Mouse (Mus musculus) stomach, embryonic 16.5 days (tissue): ENCODE measurements around the gene Hjurp. TPM values are rescaled to one million over a fixed set of nuclear protein-coding genes. Genes with fewer than 3 reads are reported as not detected.

Experiments
- ATAC-seq: fragments of 200-750 bp; cut with Nextera tagmentation; 2 replicates; pipeline ENCODE4 v1.8.0; 2017; ENCODE audit warnings: moderate number of reproducible peaks, moderate TSS enrichment; ENCODE audit not compliant: insufficient read depth, low FRiP score
- H3K27ac ChIP-seq: fragments of 300-500 bp; sonication (generic); 2 replicates; pipeline ENCODE4 v1.5.1; 2014; ENCODE audit warnings: low read length
- H3K27me3 ChIP-seq: fragments of 300-500 bp; sonication (generic); 2 replicates; pipeline ENCODE4 v1.6.1; 2014; ENCODE audit warnings: low read length, control low read depth, mixed read lengths; ENCODE audit not compliant: control insufficient read depth, insufficient read depth
- H3K36me3 ChIP-seq: fragments of 300-500 bp; sonication (generic); 2 replicates; pipeline ENCODE4 v1.6.1; 2014; ENCODE audit warnings: low read length; ENCODE audit not compliant: control insufficient read depth, insufficient read depth
- H3K4me1 ChIP-seq: fragments of 300-500 bp; sonication (generic); 2 replicates; pipeline ENCODE4 v1.6.1; 2014; ENCODE audit warnings: low read length, control low read depth, mixed read lengths; ENCODE audit not compliant: control insufficient read depth, insufficient read depth
- H3K4me2 ChIP-seq: fragments of 300-500 bp; sonication (generic); 2 replicates; pipeline ENCODE4 v1.6.1; 2014; ENCODE audit warnings: low read depth, low read length, mixed read lengths
- H3K4me3 ChIP-seq: fragments of 300-500 bp; sonication (generic); replicated peaks from 2 replicates; pipeline ENCODE4 v1.5.1; 2014; ENCODE audit warnings: mild to moderate bottlenecking, low read length
- H3K9ac ChIP-seq: fragments of 300-500 bp; sonication (generic); 2 replicates; pipeline ENCODE4 v1.6.1; 2014; ENCODE audit warnings: low read length
- H3K9me3 ChIP-seq: fragments of 300-500 bp; sonication (generic); replicated peaks from 2 replicates; pipeline ENCODE4 v1.6.1; 2016; ENCODE audit warnings: low read length, control low read depth; ENCODE audit not compliant: control insufficient read depth
- WGBS: fragments of 180-500 bp; shearing (Covaris S2); extraction: QIAGEN DNeasy Blood & Tissue Kit; methylation state at CpG from one replicate; pipeline ENCODE4 v1.1.7; 2014; 5-methylcytosine and 5-hydroxymethylcytosine counted together
- polyA plus RNA-seq: library from polyadenylated mRNA; unstranded; fragments of >200 nt; fragmentation: Nextera tagmentation; extraction: Ambion mirVana; gene quantifications from 2 replicates; pipeline ENCODE4 v1.2.1, GENCODE M21; 2015

Gene Hjurp
- polyA plus RNA-seq, 1 experiment from 2014 or later: 169 TPM

- Histone ChIP-seq H3K9me3 (peaks cover 23% of the 10 kb centered on the region), H3K4me3 (no peak overlapping the region)
Measured at GRCm38 (mm10) chr1:88254793-88255465, 22.5 kb downstream of the Hjurp start.

GRCm38 (mm10) chr1:88253540-88253939 lies 23.9 kb downstream of the Hjurp start:
- ATAC-seq: no peak
- Histone ChIP-seq H3K4me3 (no peak overlapping the region), H3K9ac (no peak overlapping the region), H3K36me3 (no peaks in the 10 kb centered on the region), H3K9me3 (peaks cover 29% of the 10 kb centered on the region), H3K27ac (no peak overlapping the region), H3K27me3 (no peaks in the 10 kb centered on the region), H3K4me1 (no peaks in the 10 kb centered on the region), H3K4me2 (no peak overlapping the region)
- 71% methylated on average over 6 of the region's 6 CpGs for WGBS

More at GRCm38 (mm10) chr1:88254793-88255465, 22.5 kb downstream of the Hjurp start:
- Histone ChIP-seq H3K27ac (no peak overlapping the region), H3K4me1 (peaks cover 6% of the 10 kb centered on the region; the same call in 1 of the 2 replicates), H3K9ac (no peak overlapping the region), H3K4me2 (no peak overlapping the region), H3K27me3 (no peaks in the 10 kb centered on the region), H3K36me3 (peaks cover 5% of the 10 kb centered on the region; the same call in 1 of the 2 replicates)
- peak; percentile 0; the same call in 1 of the 2 replicates for ATAC-seq
- 85% methylated on average over 12 of the region's 12 CpGs for WGBS

GRCm38 (mm10) chr1:88253106-88253505 lies 24.3 kb downstream of the Hjurp start:
- no peak overlapping the region for H3K9ac ChIP-seq
- no peaks in the 10 kb centered on the region for H3K36me3 ChIP-seq
- no peak overlapping the region for H3K4me2 ChIP-seq
- H3K27ac ChIP-seq: no peak overlapping the region
- H3K27me3 ChIP-seq: no peaks in the 10 kb centered on the region
- WGBS: 68% methylated on average over 8 of the region's 8 CpGs
- no peak overlapping the region for H3K4me3 ChIP-seq
- peaks cover 31% of the 10 kb centered on the region for H3K9me3 ChIP-seq
- ATAC-seq: no peak
- H3K4me1 ChIP-seq: no peaks in the 10 kb centered on the region

DNA sequence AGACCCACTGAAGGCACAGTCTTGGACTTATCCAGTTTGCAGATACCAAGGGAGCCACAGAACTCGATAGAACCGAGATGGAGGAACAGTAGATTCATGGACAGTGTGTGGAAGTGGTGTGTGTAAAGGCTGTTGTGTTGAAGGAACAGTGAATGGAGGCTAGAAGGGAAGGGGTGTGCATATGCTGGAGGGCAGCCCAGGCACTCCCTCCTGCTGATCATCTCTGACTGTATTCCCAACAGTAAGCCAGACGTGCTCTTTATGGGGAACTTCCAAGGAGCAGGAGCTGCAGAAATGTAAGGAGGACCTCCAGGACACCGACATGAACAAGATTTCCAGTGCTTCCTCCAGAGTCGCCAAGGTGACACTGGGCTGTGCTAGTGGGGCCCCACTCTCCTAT lies 27.4 kb downstream of the Hjurp start:
- Histone ChIP-seq H3K9ac (no peak overlapping the region), H3K4me2 (no peak overlapping the region), H3K4me1 (no peaks in the 10 kb centered on the region), H3K36me3 (no peaks in the 10 kb centered on the region), H3K9me3 (peaks cover 41% of the 10 kb centered on the region), H3K27me3 (no peaks in the 10 kb centered on the region), H3K27ac (no peak overlapping the region), H3K4me3 (no peak overlapping the region)
- 79% methylated on average over 5 of the region's 5 CpGs for WGBS
- no peak for ATAC-seq

- Histone ChIP-seq H3K9ac (no peak overlapping the region), H3K4me3 (no peak overlapping the region), H3K27ac (no peak overlapping the region), H3K27me3 (no peaks in the 10 kb centered on the region), H3K4me1 (no peaks in the 10 kb centered on the region), H3K9me3 (peaks cover 38% of the 10 kb centered on the region), H3K36me3 (no peaks in the 10 kb centered on the region), H3K4me2 (no peak overlapping the region)
- no peak; the same call in 1 of the 2 replicates for ATAC-seq
- 76% methylated on average over 7 of the region's 7 CpGs for WGBS
Measured at GRCm38 (mm10) chr1:88249596-88249995, 27.8 kb downstream of the Hjurp start.

- Histone ChIP-seq H3K27ac (no peak overlapping the region), H3K4me3 (no peak overlapping the region), H3K4me2 (no peak overlapping the region), H3K27me3 (no peaks in the 10 kb centered on the region), H3K9ac (no peak overlapping the region), H3K9me3 (peaks cover 35% of the 10 kb centered on the region), H3K36me3 (no peaks in the 10 kb centered on the region), H3K4me1 (no peaks in the 10 kb centered on the region)
- ATAC-seq: no peak
- WGBS: 66% methylated on average over 4 of the region's 4 CpGs
Measured at GRCm38 (mm10) chr1:88248658-88249057, 28.8 kb downstream of the Hjurp start.

GRCm38 (mm10) chr1:88247660-88248059 lies 29.8 kb downstream of the Hjurp start:
- WGBS: 48% methylated on average over 2 of the region's 2 CpGs
- Histone ChIP-seq H3K27ac (no peak overlapping the region), H3K9me3 (peaks cover 35% of the 10 kb centered on the region), H3K9ac (no peak overlapping the region), H3K4me2 (no peak overlapping the region), H3K27me3 (no peaks in the 10 kb centered on the region), H3K4me1 (no peaks in the 10 kb centered on the region), H3K36me3 (no peaks in the 10 kb centered on the region), H3K4me3 (no peak overlapping the region)
- ATAC-seq: no peak

GRCm38 (mm10) chr1:88246386-88246785 lies 31.0 kb downstream of the Hjurp start:
- WGBS: 43% methylated on average over 6 of the region's 6 CpGs
- Histone ChIP-seq H3K36me3 (no peaks in the 10 kb centered on the region), H3K9ac (no peak overlapping the region), H3K27ac (no peak overlapping the region), H3K27me3 (no peaks in the 10 kb centered on the region), H3K4me3 (no peak overlapping the region), H3K4me2 (no peak overlapping the region), H3K9me3 (peaks cover 31% of the 10 kb centered on the region), H3K4me1 (no peaks in the 10 kb centered on the region)
- no peak for ATAC-seq

GRCm38 (mm10) chr1:88245881-88246280 lies 31.6 kb downstream of the Hjurp start:
- no peak for ATAC-seq
- Histone ChIP-seq H3K4me1 (no peaks in the 10 kb centered on the region), H3K9me3 (peaks cover 31% of the 10 kb centered on the region), H3K4me3 (no peak overlapping the region), H3K27me3 (no peaks in the 10 kb centered on the region), H3K27ac (no peak overlapping the region), H3K9ac (no peak overlapping the region), H3K36me3 (no peaks in the 10 kb centered on the region), H3K4me2 (no peak overlapping the region)
- WGBS: 76% methylated on average over 6 of the region's 6 CpGs
